Mouse (Mus musculus): ENCODE measurements at regions not wholly inside any gene's neighbourhood (a gene's known extent, or its start where the extent isn't known, plus 50 kb on each side); places are given as distances from the start of the nearest gene placed in this dataset.
A peak's percentile ranks its signal among the peaks of the same experiment; 100 is the strongest.

DNA sequence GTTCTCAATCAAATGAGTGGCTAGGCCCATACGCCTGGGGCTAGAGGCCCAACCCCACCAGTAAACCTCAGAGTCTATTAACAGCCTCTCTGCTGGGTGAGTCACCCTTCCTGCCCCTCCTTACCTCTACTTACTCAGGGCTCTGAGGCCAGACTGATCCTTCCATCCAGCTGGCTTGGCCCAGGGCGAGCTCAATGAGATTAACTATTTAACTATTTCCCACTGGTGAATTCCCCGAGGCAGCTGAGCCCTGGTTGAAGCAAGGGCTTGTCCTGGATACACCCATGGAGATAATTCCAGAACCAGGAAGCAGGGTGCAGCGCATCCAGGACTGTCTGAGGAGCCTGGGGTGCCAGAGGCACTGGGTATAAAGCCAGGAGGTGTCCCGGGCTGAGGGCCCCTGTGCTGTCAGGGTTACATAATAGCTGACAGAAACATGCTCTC lies 74.6 kb upstream of the Mrps10 start:
- 22% methylated on average over 5 of the region's 5 CpGs for WGBS (ENCODE audit: insufficient replicate concordance)
- ATAC-seq (ENCODE audit: insufficient read depth): no peak
- no peak overlapping the region for H3K4me3 ChIP-seq (replicated peaks)
- 0 out of 2 replicates have a peak overlapping the region, but pooled peaks have one; percentile 14 for H3K27ac ChIP-seq (replicated peaks)
- peaks cover 27% of the 10 kb centered on the region for H3K4me1 ChIP-seq (replicated peaks)
- H3K36me3 ChIP-seq (replicated peaks): no peaks in the 10 kb centered on the region
- no peak overlapping the region for H3K4me2 ChIP-seq
- H3K9ac ChIP-seq: no peak overlapping the region
- no peaks in the 10 kb centered on the region for H3K27me3 ChIP-seq
- H3K9me3 ChIP-seq (replicated peaks): no peaks in the 10 kb centered on the region

DNA sequence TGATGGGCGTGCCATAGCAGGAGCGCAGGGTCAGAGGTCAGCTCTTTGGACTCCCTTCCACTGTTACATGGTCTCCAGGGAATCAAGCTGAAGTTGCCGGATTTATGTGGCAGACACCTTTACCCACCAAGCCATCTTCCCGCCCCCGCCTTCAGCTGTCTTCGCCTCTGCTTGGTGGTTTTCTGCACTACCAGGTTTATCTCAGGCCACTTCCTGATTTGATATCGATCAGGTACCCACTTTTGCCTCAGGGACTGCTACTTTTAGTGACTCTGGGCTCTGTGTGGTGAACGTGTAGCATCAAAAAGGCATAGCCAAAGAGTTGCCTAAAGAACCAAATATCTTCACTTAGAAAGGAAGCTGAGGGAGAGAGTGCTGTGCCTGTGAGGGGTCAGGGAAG lies 75.5 kb upstream of the Mrps10 start:
- H3K4me3 ChIP-seq (replicated peaks): no peak overlapping the region
- H3K27me3 ChIP-seq: no peaks in the 10 kb centered on the region
- no peaks in the 10 kb centered on the region for H3K9me3 ChIP-seq (replicated peaks)
- ATAC-seq (ENCODE audit: insufficient read depth): no peak
- H3K9ac ChIP-seq: no peak overlapping the region
- H3K36me3 ChIP-seq (replicated peaks): no peaks in the 10 kb centered on the region
- peaks cover 27% of the 10 kb centered on the region for H3K4me1 ChIP-seq (replicated peaks)
- 40% methylated on average over 8 of the region's 8 CpGs for WGBS (ENCODE audit: insufficient replicate concordance)
- no peak overlapping the region for H3K27ac ChIP-seq (replicated peaks)
- H3K4me2 ChIP-seq: no peak overlapping the region

DNA sequence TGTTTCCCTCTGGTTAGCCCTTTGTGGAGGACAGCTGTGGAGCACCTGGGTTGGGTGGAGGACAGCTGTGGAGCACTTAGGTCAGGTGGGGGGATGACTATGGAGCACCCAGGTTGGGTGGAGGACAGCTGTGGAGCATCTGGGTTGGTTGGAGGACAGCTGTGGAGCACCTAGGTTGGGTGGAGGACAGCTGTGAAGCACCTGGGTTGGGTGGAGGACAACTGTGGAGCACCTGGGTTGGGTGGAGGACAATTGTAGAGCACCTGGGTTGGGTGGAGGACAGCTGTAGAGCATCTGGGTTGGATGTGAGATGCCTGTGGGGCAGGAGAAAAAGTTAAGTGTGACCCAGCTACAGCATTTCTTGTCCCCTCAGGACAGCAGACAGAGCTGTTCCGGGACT lies 77.1 kb upstream of the Mrps10 start:
- Histone ChIP-seq H3K4me2 (no peak overlapping the region), H3K4me3 (replicated peaks) (no peak overlapping the region), H3K27ac (replicated peaks) (no peak overlapping the region), H3K36me3 (replicated peaks) (no peaks in the 10 kb centered on the region), H3K27me3 (no peaks in the 10 kb centered on the region), H3K4me1 (replicated peaks) (peaks cover 23% of the 10 kb centered on the region), H3K9me3 (replicated peaks) (no peaks in the 10 kb centered on the region), H3K9ac (no peak overlapping the region)
- 70% methylated on average over 1 of the region's 1 CpGs for WGBS (ENCODE audit: insufficient replicate concordance)
- no peak for ATAC-seq (ENCODE audit: insufficient read depth)

- Histone ChIP-seq H3K27me3 (no peaks in the 10 kb centered on the region), H3K4me3 (replicated peaks) (no peak overlapping the region), H3K4me2 (no peak overlapping the region), H3K9ac (no peak overlapping the region), H3K9me3 (replicated peaks) (no peaks in the 10 kb centered on the region), H3K4me1 (replicated peaks) (no peaks in the 10 kb centered on the region), H3K36me3 (replicated peaks) (no peaks in the 10 kb centered on the region), H3K27ac (replicated peaks) (no peak overlapping the region)
- WGBS (ENCODE audit: insufficient replicate concordance): 64% methylated on average over 10 of the region's 10 CpGs
- ATAC-seq (ENCODE audit: insufficient read depth): no peak
Observed at GRCm38 (mm10) chr17:47285616-47286015, 83.1 kb upstream of the Mrps10 start.

DNA sequence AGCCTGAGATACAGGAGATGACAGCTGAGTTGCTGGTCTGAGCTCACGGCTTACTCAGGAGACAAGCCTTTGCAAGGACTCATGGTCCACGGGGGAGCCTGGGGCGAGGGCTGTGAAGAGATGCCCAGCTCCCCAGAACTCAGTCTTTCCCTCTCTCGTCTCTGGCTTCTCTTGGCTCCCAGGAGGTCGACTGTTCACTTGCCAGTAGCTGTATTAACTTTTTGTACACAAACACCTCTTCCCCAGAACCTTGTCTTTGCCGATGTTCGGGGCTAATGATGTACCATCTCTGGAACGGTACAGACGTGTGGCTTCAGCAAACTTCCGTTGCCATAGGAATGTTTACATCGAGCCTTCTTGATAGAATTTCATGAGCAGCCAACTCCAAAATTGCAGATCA lies 84.5 kb upstream of the Mrps10 start:
- WGBS (ENCODE audit: insufficient replicate concordance): 73% methylated on average over 11 of the region's 11 CpGs
- Histone ChIP-seq H3K36me3 (replicated peaks) (no peaks in the 10 kb centered on the region), H3K4me1 (replicated peaks) (no peaks in the 10 kb centered on the region), H3K9ac (no peak overlapping the region), H3K27ac (replicated peaks) (no peak overlapping the region), H3K4me2 (no peak overlapping the region), H3K9me3 (replicated peaks) (no peaks in the 10 kb centered on the region), H3K27me3 (no peaks in the 10 kb centered on the region), H3K4me3 (replicated peaks) (no peak overlapping the region)
- ATAC-seq (ENCODE audit: insufficient read depth): no peak

DNA sequence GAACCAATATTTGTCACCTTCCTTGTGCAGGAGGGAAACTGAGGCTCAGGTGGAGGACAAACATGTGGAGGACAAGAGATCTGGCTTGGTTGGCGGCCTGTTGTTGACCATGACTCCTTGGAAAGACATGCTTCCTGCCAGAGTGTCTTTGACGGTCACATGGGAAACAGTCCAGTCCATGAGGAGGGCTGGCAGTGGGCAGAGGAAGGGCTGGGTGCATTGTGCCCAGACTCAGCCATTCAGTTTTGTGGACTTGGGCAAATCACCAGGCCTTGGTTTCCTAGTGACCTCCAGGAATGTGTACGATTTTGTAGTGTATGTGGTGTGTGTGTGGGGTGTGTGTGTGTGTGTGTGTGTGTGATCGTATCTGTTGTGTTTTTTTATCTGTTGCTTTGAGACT lies 85.5 kb upstream of the Mrps10 start:
- no peaks in the 10 kb centered on the region for H3K27me3 ChIP-seq
- ATAC-seq (ENCODE audit: insufficient read depth): no peak
- peaks cover 5% of the 10 kb centered on the region; the same call in 1 of the 2 replicates for H3K4me1 ChIP-seq (replicated peaks)
- no peaks in the 10 kb centered on the region for H3K36me3 ChIP-seq (replicated peaks)
- no peak overlapping the region for H3K9ac ChIP-seq
- WGBS (ENCODE audit: insufficient replicate concordance): 61% methylated on average over 4 of the region's 4 CpGs
- H3K4me2 ChIP-seq: no peak overlapping the region
- H3K4me3 ChIP-seq (replicated peaks): no peak overlapping the region
- no peak overlapping the region for H3K27ac ChIP-seq (replicated peaks)
- no peaks in the 10 kb centered on the region for H3K9me3 ChIP-seq (replicated peaks)

GRCm38 (mm10) chr17:47282476-47282875 lies 86.2 kb upstream of the Mrps10 start:
- Histone ChIP-seq H3K4me2 (no peak overlapping the region), H3K9ac (no peak overlapping the region), H3K27ac (replicated peaks) (no peak overlapping the region), H3K4me1 (replicated peaks) (peaks cover 11% of the 10 kb centered on the region), H3K9me3 (replicated peaks) (no peaks in the 10 kb centered on the region), H3K36me3 (replicated peaks) (no peaks in the 10 kb centered on the region), H3K27me3 (no peaks in the 10 kb centered on the region), H3K4me3 (replicated peaks) (no peak overlapping the region)
- no peak for ATAC-seq (ENCODE audit: insufficient read depth)
- 41% methylated on average over 3 of the region's 3 CpGs for WGBS (ENCODE audit: insufficient replicate concordance)

GRCm38 (mm10) chr17:47277890-47278289 lies 90.8 kb upstream of the Mrps10 start:
- Histone ChIP-seq H3K27ac (replicated peaks) (no peak overlapping the region), H3K4me3 (replicated peaks) (no peak overlapping the region), H3K36me3 (replicated peaks) (no peaks in the 10 kb centered on the region), H3K27me3 (no peaks in the 10 kb centered on the region), H3K9me3 (replicated peaks) (no peaks in the 10 kb centered on the region), H3K4me1 (replicated peaks) (peaks cover 43% of the 10 kb centered on the region), H3K4me2 (no peak overlapping the region), H3K9ac (no peak overlapping the region)
- ATAC-seq (ENCODE audit: insufficient read depth): no peak
- WGBS (ENCODE audit: insufficient replicate concordance): 48% methylated on average over 5 of the region's 5 CpGs

DNA sequence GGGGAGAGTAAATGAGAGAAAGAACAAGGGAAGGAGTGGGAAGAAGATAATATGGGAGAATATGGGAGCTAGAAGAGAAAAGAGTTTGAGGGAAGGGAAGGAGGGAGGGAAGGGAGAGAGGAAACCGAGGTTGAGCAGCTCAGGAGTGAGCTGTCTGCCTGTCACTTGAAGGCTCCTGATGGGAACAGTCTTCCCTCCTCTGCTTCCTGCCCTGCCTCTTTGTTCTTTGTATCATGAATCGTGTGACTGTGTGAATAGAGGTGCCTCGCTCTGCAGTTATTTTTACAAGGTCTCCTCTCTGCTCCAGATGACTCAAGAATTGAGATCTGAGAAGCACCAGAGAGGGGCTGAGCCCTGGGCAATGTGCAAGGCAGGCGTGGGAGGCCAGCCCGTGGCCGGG lies 92.0 kb upstream of the Mrps10 start:
- no peak for ATAC-seq (ENCODE audit: insufficient read depth)
- Histone ChIP-seq H3K4me3 (replicated peaks) (no peak overlapping the region), H3K9ac (no peak overlapping the region), H3K27ac (replicated peaks) (no peak overlapping the region), H3K4me2 (no peak overlapping the region), H3K4me1 (replicated peaks) (peaks cover 54% of the 10 kb centered on the region), H3K9me3 (replicated peaks) (no peaks in the 10 kb centered on the region), H3K36me3 (replicated peaks) (no peaks in the 10 kb centered on the region), H3K27me3 (no peaks in the 10 kb centered on the region)
- 71% methylated on average over 6 of the region's 6 CpGs for WGBS (ENCODE audit: insufficient replicate concordance)

GRCm38 (mm10) chr17:47275796-47276311 lies 92.8 kb upstream of the Mrps10 start:
- WGBS (ENCODE audit: insufficient replicate concordance): 78% methylated on average over 19 of the region's 19 CpGs
- Histone ChIP-seq H3K36me3 (replicated peaks) (no peaks in the 10 kb centered on the region), H3K27ac (replicated peaks) (no peak overlapping the region), H3K4me2 (no peak overlapping the region), H3K27me3 (no peaks in the 10 kb centered on the region), H3K9me3 (replicated peaks) (no peaks in the 10 kb centered on the region), H3K4me3 (replicated peaks) (no peak overlapping the region), H3K4me1 (replicated peaks) (peaks cover 54% of the 10 kb centered on the region), H3K9ac (no peak overlapping the region)
- ATAC-seq (ENCODE audit: insufficient read depth): no peak

DNA sequence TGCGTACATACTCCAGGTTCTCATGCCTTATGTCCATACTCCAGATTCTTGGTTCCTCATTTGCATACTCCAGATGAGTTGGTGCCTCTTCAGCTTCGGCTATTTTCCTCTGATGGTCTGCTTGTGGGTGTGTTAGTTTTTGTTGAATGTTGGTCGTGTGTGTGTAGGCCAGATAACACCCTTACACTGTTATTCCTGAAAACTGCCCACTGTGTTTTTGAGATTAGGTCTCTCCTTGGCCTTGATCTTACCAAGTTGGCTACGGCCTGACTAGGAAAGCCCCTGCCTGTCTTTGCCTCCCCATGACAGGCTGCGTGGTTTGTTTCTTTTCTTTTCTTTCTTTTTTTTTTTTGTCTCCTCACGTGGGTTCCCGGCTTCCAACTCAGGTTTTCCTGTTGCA lies 95.4 kb upstream of the Mrps10 start:
- H3K27me3 ChIP-seq: no peaks in the 10 kb centered on the region
- no peaks in the 10 kb centered on the region for H3K36me3 ChIP-seq (replicated peaks)
- H3K4me3 ChIP-seq (replicated peaks): no peak overlapping the region
- H3K27ac ChIP-seq (replicated peaks): peak overlapping the region; percentile 43; the same call in 1 of the 2 replicates
- WGBS (ENCODE audit: insufficient replicate concordance): 28% methylated on average over 7 of the region's 7 CpGs
- H3K4me2 ChIP-seq: peak overlapping the region; percentile 40
- ATAC-seq (ENCODE audit: insufficient read depth): peak; percentile 79
- peaks cover 51% of the 10 kb centered on the region for H3K4me1 ChIP-seq (replicated peaks)
- H3K9ac ChIP-seq: no peak overlapping the region
- no peaks in the 10 kb centered on the region for H3K9me3 ChIP-seq (replicated peaks)

DNA sequence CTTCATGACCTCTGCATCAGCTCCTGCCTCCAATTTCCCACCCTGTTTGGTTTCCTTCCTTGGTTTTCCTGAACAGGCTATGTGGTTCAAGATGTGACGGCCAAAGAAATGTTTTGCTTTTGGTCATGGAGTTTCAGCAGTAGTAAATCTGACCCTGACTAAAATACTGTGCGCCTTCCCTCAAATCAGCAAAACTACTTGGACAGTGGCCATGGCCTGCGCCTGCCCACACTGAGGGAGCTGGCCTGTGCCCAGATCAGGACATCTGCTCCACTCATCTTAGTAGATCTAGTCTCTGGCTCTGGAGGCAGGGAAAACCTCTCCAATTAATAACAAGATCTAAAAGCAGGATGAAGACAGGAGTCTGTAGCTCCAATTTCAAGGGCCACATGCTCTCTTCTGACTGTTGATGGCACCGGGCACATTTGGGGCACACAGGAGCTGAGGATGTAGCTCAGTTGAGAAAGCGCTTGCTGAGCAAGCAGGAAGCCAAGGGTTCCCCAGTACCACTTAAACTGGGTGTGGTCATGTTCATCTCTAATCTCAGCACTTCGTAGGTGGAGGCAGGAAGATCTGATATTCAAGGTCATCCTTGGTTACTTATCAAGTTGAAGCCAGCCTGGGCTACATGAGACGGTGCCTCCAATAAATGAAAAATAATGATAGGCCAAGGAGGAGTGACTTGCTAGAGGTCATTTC lies 96.6 kb upstream of the Mrps10 start:
- Histone ChIP-seq H3K27ac (replicated peaks) (no peak overlapping the region), H3K4me1 (replicated peaks) (peaks cover 43% of the 10 kb centered on the region)
- no peak for ATAC-seq (ENCODE audit: insufficient read depth)

More for the DNA sequence above, 96.6 kb upstream of the Mrps10 start:
- no peak overlapping the region for H3K9ac ChIP-seq
- WGBS (ENCODE audit: insufficient replicate concordance): 61% methylated on average over 7 of the region's 7 CpGs
- no peaks in the 10 kb centered on the region for H3K27me3 ChIP-seq
- no peaks in the 10 kb centered on the region for H3K36me3 ChIP-seq (replicated peaks)
- no peak overlapping the region for H3K4me3 ChIP-seq (replicated peaks)
- no peaks in the 10 kb centered on the region for H3K9me3 ChIP-seq (replicated peaks)
- no peak overlapping the region for H3K4me2 ChIP-seq

Measured in liver, embryonic 15.5 days (tissue).